Mouse (Mus musculus): Measurements from ENCODE around the gene Slfn5.
"Not testable (repeated sequence)": the region's sequence is repeated elsewhere in the genome, so short reads cannot be mapped to it uniquely, and the experiment has no call there.

The Slfn5 gene

DNA sequence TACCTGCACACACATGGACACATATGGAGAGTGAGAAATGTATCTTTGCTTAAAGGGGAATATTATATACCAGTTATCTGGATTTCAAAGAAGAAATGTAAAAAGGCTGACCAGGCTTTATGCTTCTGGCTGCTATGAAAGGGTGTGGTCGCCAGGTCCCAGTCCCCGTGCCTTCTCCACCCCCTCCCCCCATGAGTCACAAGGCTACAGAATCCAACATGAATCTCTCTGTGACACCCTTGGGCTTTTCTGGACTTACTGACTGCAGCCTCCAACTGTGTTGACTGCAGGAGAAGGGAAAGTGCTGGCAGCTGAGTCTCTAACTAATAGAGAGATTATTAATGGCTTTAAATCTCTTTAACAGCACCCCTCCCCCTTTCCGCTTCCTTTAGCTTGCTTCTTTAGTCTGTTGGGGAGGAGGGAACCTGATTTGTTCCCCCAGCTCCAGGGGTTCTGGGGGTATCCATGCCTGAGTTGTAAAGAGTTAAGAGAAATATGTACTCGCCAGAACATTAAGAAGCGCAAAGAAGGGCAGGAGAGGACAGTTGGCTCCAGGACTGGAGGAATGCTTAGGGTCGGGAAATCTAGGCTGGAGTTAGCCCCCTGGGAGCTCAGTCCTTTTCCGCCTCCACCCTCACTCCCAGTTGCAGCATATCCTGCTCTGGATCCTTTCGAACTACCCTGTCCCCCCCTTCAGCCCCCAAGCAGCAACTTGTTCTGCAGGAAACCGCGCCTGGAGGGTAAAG, at the start of gene Slfn5:
Gene Slfn5 (plus strand): TSS at position 614 of the 746 bp plus-strand sequence.
- no peak for DNase-seq (ENCODE audit: low spot score)

DNA sequence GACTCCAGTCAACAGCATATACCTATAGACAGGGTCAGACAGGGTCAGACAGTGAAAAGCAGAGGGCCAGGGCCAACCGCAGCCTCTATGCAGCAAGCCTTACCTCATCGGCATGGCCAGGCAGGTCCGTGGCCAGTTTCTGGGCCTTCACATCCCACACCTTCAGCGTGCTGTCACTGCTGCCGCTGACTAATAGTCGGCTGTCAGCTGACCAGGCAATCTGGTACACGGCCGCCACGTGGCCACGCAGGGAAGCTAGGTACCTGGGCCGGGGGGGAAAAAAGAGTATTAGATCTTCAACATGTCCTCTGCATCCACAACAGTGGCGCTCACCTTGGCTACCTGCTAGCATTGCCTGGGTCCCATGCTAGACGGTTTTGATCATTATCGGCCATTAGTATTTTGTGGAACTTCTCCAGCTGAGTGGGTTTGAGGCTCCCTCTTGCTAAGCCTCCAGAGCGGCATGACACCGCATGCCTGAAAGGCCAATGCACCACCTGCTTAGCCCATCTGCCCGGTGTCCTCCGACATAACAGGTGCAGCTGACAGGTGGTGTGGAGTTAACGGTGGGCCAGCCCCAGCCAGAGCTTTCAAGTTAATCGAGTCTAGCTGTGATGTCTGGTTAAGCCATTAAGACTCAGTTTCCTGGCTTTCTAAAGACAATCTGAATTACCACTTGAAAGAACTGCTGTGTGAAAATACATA, 49.4 kb upstream of the Slfn5 start:
- no peak for DNase-seq (ENCODE audit: low spot score)

GRCm38 (mm10) chr11:82904952-82905351, 46.2 kb upstream of the Slfn5 start:
- DNase-seq (ENCODE audit: low spot score) = no peak

GRCm38 (mm10) chr11:82905816-82906215, 45.3 kb upstream of the Slfn5 start:
- no peak for DNase-seq (ENCODE audit: low spot score)

DNA sequence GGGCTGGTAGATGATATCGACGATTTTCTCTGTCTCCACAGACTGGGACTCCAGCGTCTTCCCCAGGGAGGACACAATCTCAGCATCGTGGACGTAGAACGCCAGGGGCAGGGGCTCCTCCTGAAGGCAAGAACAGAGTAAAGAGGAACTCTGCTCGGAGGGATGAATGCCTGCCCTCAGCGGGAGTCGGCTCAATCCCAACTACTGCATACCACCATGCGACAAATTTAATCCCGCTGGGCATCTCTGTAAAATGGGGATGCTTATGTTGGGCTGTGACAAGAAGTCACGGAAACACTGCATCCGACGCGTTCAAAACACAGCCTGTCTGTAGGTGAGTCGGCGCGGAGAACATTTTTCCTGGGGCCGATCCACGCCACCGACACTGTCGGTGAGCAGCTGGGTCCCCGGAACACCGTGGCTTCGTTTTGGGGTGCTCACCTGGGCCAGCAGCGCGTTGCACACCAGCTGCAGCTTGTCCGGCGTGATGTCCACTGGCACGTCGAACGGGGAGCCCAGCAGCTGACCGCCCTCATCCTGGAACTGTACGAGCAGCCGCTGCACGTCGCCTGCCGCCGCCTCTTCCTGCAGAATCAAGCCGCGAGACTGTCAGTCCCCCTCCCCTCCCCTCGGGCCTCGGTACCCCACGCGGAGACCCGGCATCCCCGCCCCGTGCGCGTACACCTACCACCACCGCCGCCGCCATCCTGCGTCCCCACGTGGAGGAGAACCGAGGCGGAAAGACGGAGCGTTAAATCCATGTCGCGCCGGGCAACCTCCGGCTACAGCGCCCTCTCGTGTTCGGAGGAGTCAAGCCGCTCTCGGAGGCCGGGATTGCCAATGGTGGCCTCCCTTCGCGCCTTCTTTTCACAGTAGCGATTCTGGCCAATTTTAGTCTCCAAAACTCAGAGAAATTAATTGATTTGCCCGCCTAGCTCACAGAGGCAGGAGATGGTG, 43.2 kb upstream of the Slfn5 start, which contains the start of gene Nle1:
Gene Nle1 (minus strand): TSS at position 761 of the 957 bp plus-strand sequence.
- peak; percentile 86 for DNase-seq (ENCODE audit: low spot score)

DNA sequence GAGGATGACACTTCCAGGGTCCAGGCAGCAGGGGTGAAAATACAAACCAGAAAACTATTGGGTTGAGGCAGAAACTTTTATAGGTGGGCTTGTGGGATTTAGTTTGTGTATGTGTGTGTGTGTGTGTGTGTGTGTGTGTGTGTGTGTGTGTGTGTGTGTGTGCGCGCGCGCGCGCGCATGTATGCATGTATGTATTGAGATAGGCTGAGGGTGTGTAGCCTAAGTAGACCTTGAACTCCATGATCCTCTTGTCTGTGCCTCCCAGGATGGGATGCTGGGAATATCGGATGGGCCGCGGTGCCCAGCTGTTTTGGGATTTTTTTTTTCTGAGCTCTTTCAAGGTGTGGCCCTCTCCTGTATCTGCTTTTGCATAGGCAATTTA, 42.5 kb upstream of the Slfn5 start:
- no peak for DNase-seq (ENCODE audit: low spot score)

- no peak for DNase-seq (ENCODE audit: low spot score)
Measured at GRCm38 (mm10) chr11:82910250-82910649, 40.9 kb upstream of the Slfn5 start, which contains the start of gene Unc45b. TSS of gene Unc45b (plus strand) at chr11:82910550.

- DNase-seq (ENCODE audit: low spot score) = no peak
Measured at GRCm38 (mm10) chr11:82910679-82911389, 40.3 kb upstream of the Slfn5 start.

DNA sequence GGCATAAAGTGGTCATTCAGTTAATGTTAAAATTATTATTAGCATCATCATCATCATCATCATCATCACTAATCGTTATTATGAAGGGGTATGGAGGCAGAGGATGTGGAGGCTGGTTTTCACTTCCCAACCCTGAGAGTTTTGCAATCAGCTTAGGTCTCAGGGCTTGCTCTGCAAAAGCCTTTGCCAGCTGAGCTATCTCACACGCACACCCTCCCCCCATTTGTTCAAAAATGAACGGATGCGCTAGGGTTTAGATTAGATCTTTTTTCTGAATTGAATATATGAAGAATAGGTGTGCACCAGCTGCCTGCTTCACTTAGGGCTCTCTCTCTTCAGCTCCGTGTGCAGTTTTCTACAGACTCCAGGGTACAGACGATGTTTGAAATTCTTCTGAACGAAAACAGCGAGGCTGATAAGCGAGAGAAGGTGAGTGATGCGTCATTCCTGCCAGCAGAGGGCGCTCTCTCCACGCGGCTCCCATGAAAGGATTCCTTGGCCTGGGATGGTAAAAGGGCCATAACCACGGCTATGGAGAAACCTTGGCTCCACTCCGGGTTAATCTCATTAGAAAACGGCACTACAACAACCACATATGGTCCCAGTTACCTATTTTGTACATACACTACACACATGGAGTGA, 36.3 kb upstream of the Slfn5 start:
- peak; percentile 61 for DNase-seq (ENCODE audit: low spot score)

GRCm38 (mm10) chr11:82920768-82921167, 30.4 kb upstream of the Slfn5 start:
- DNase-seq (ENCODE audit: low spot score) = no peak

DNA sequence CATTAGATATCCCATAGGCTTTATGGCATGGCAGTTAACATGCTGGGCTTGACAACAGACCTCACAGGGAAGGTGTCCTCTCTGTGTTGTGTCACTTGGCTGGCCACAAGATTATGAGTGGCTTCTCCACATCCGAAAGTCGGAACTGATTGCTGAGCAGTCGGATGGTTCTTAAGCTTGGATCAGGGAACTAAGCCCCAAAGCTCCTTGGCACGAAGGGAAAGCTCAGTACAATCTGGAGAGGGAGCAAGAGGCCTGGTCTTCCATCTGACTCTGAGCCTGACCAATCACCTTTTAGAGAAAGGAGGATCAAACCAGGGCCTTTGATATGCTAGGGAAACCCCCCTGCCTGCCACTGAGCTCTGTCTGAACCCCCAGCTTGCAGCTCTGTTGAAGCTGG, 29.5 kb upstream of the Slfn5 start:
- no peak for DNase-seq (ENCODE audit: low spot score)

- DNase-seq (ENCODE audit: low spot score) = not testable (repeated sequence)
Measured at GRCm38 (mm10) chr11:82923910-82924309, 27.2 kb upstream of the Slfn5 start.

- DNase-seq (ENCODE audit: low spot score) = no peak
Measured at GRCm38 (mm10) chr11:82928897-82929632, 22.1 kb upstream of the Slfn5 start.

- DNase-seq (ENCODE audit: low spot score) = no peak
Measured at GRCm38 (mm10) chr11:82929633-82929950, 21.6 kb upstream of the Slfn5 start.

DNA sequence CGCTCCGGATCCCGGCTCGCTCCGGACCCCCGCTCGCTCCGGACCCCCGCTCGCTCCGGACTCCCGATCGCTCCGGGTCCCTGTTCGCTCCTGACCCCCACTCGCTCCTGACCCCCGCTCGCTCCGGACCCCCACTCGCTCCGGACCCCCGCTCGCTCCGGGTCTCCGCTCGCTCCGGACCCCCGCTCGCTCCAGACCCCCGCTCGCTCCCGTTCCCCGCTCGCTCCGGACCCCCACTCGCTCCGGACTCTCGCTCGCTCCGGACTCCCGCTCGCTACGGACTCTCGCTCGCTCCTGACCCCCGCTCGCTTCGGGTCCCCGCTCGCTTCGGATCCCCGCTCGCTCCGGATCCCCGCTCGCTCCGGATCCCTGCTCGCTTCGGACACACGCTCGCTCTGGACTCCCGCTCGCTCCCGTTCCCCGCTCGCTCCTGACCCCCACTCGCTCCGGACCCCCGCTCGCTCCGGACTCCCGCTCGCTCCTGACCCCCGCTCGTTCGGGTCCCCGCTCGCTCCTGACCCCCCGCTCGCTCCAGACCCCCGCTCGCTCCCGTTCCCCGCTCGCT, 20.7 kb upstream of the Slfn5 start:
- DNase-seq (ENCODE audit: low spot score) = not testable (repeated sequence)

- not testable (repeated sequence) for DNase-seq (ENCODE audit: low spot score)
Measured at GRCm38 (mm10) chr11:82931161-82931560, 20.0 kb upstream of the Slfn5 start.

DNA sequence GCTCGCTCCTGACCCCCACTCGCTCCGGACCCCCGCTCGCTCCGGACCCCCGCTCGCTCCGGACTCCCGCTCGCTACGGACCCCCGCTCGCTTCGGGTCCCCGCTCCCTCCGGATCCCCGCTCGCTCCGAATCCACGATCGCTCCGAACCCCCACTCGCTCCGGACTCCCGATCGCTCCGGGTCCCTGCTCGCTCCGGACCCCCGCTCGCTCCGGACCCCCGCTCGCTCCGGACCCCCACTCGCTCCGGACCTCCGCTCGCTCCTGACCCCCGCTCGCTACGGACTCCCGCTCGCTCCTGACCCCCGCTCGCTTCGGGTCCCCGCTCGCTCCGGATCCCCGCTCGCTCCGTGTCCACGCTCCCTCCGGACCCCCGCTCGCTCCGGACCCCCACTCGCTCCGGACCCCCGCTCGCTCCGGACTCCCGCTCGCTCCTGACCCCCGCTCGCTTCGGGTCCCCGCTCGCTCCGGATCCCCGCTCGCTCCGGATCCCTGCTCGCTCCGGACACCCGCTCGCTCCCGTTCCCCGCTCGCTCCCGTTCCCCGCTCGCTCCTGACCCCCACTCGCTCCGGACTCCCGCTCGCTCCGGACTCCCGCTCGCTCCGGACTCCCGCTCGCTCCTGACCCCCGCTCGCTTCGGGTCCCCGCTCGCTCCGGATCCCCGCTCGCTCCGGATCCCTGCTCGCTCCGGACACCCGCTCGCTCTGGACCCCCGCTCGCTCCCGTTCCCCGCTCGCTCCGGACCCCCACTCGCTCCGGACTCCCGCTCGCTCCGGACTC, 19.3 kb upstream of the Slfn5 start:
- not testable (repeated sequence) for DNase-seq (ENCODE audit: low spot score)

- no peak for DNase-seq (ENCODE audit: low spot score)
Measured at GRCm38 (mm10) chr11:82933186-82933585, 18.0 kb upstream of the Slfn5 start.

DNA sequence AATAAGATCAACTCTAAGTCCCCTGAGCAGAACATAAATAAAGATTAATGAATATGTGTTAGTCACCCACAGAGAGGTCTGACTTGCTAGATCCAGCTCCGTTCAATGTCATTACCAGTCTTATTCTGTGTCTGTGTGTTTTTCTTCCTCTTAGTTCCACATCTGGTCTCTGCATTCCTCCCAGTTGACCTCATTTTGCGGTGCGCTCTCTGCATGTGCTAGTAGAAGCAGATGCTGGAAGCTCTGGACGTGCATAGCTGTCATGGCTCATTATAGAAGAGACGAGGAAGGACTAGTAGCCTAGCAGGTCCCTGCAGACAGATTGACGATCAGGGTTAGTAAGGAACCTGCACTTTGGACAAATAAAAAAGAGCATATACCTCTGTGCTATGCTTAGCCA, 7.8 kb upstream of the Slfn5 start:
- no peak for DNase-seq (ENCODE audit: low spot score)
